Mouse (Mus musculus) limb, embryonic 12.5 days (tissue): Measurements from ENCODE around the gene N4bp3. TPM values are rescaled to one million over a fixed set of nuclear protein-coding genes. Genes with fewer than 3 reads are reported as not detected.

Experiments used
- ATAC-seq: fragments of 200-750 bp; cut with Nextera tagmentation; 2 replicates; pipeline ENCODE4 v1.8.0; 2017; ENCODE audit warnings: low read depth, moderate TSS enrichment; ENCODE audit not compliant: insufficient number of reproducible peaks, insufficient read depth, low FRiP score, low TSS enrichment
- H3K27ac ChIP-seq: fragments of 300-500 bp; sonication (generic); 2 replicates; pipeline ENCODE4 v1.5.1; 2016; ENCODE audit warnings: mild to moderate bottlenecking, moderate library complexity
- H3K27me3 ChIP-seq: fragments of 300-500 bp; sonication (generic); 2 replicates; pipeline ENCODE4 v1.6.1; 2016; ENCODE audit warnings: mild to moderate bottlenecking, moderate library complexity
- H3K36me3 ChIP-seq: fragments of 300-500 bp; sonication (generic); 2 replicates; pipeline ENCODE4 v1.6.1; 2016; ENCODE audit warnings: mild to moderate bottlenecking, moderate library complexity
- H3K4me1 ChIP-seq: fragments of 300-500 bp; sonication (generic); replicated peaks from 2 replicates; pipeline ENCODE4 v1.6.1; 2016
- H3K4me2 ChIP-seq: fragments of 300-500 bp; sonication (generic); 2 replicates; pipeline ENCODE4 v1.6.1; 2016; ENCODE audit warnings: mild to moderate bottlenecking, moderate library complexity
- H3K4me3 ChIP-seq: fragments of 300-500 bp; sonication (generic); replicated peaks from 2 replicates; pipeline ENCODE4 v1.5.1; 2016; ENCODE audit warnings: mild to moderate bottlenecking
- H3K9ac ChIP-seq: fragments of 300-500 bp; sonication (generic); replicated peaks from 2 replicates; pipeline ENCODE4 v1.6.1; 2016; ENCODE audit warnings: mild to moderate bottlenecking, moderate library complexity
- H3K9me3 ChIP-seq: fragments of 300-500 bp; sonication (generic); 2 replicates; pipeline ENCODE4 v1.6.1; 2016; ENCODE audit warnings: mild to moderate bottlenecking, moderate library complexity
- WGBS: fragments of 180-500 bp; shearing (Covaris S2); methylation state at CpG from one replicate; pipeline ENCODE4 v1.1.7; 2016; 5-methylcytosine and 5-hydroxymethylcytosine counted together
- polyA plus RNA-seq: library from polyadenylated mRNA; unstranded; fragments of >200 nt; fragmentation: Nextera tagmentation; extraction: Ambion mirVana; gene quantifications from 2 replicates; pipeline ENCODE4 v1.2.1, GENCODE M21; 2016

The N4bp3 gene
- polyA plus RNA-seq, 1 experiment from 2014 or later: 28.0 TPM

DNA sequence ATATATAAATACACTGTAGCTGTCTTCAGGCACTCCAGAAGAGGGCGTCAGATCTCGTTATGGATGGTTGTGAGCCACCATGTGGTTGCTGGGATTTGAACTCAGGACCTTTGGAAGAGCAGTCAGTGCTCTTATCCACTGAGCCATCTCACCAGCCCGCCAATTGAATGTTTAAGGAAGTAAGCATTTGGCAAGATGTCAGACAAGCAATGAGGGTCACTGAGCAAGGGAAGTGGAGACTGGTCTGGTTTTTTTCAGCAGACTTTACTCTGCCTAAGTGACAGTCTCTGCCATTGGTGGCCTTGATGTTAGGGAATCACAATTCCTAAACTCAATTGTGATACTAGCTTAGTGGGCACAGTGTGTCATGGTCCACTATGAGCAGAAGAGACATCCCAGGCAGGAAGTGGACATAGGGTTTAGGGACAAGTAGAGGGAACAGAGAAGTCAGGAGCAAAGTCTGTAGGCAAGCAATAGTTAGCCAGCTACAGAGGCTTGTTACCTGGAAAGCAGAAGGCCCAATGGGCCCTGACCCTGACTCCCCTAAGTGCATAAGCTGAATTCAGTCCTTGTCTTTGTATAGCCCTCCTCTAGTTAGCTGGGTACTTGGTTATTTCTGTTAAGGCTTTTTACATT lies 55.8 kb downstream of the N4bp3 start:
- no peaks in the 10 kb centered on the region for H3K27me3 ChIP-seq
- H3K27ac ChIP-seq: no peak overlapping the region
- WGBS: 83% methylated on average over 3 of the region's 3 CpGs
- H3K4me1 ChIP-seq: no peaks in the 10 kb centered on the region
- H3K9me3 ChIP-seq: no peaks in the 10 kb centered on the region
- no peak for ATAC-seq
- no peak overlapping the region for H3K4me2 ChIP-seq
- no peak overlapping the region for H3K4me3 ChIP-seq
- H3K36me3 ChIP-seq: peaks cover 100% of the 10 kb centered on the region
- H3K9ac ChIP-seq: no peak overlapping the region

- 92% methylated on average over 6 of the region's 6 CpGs for WGBS
- Histone ChIP-seq H3K27ac (no peak overlapping the region), H3K9me3 (0 out of 2 replicates have a peak, but pooled peaks cover 5% of the 10 kb centered on the region), H3K27me3 (no peaks in the 10 kb centered on the region), H3K4me1 (no peaks in the 10 kb centered on the region), H3K4me2 (no peak overlapping the region), H3K4me3 (no peak overlapping the region), H3K36me3 (peaks cover 100% of the 10 kb centered on the region), H3K9ac (no peak overlapping the region)
- no peak for ATAC-seq
These were observed 56.8 kb downstream of the N4bp3 start for GRCm38 (mm10) chr11:51593849-51594248.

- Histone ChIP-seq H3K9ac (no peak overlapping the region), H3K27ac (no peak overlapping the region), H3K4me2 (no peak overlapping the region), H3K4me3 (no peak overlapping the region), H3K9me3 (0 out of 2 replicates have a peak, but pooled peaks cover 6% of the 10 kb centered on the region), H3K27me3 (no peaks in the 10 kb centered on the region), H3K4me1 (no peaks in the 10 kb centered on the region), H3K36me3 (peaks cover 100% of the 10 kb centered on the region)
- no peak for ATAC-seq
- WGBS: 94% methylated on average over 4 of the region's 4 CpGs
These were observed 57.3 kb downstream of the N4bp3 start for GRCm38 (mm10) chr11:51593368-51593767.

Other genes starting within 250 kb of the N4bp3 start
- gene Phykpl, start 66.1 kb downstream of the N4bp3 start, polyA plus RNA-seq: 15.0 and 16.9 TPM in 2 replicates
- gene Hnrnpab, start 44.0 kb downstream of the N4bp3 start, polyA plus RNA-seq: 732 and 757 TPM in 2 replicates
- 145 and 149 TPM in 2 replicates for gene Nhp2, start 31.1 kb downstream of the N4bp3 start, polyA plus RNA-seq
- gene Rmnd5b, start 14.9 kb downstream of the N4bp3 start, polyA plus RNA-seq: 41.5 and 42.6 TPM in 2 replicates
- 2.5 and 3.7 TPM in 2 replicates for gene D930048N14Rik, start 112 bp upstream of the N4bp3 start, polyA plus RNA-seq
- 93.9 and 100 TPM in 2 replicates for gene 0610009B22Rik, start 38.0 kb upstream of the N4bp3 start, polyA plus RNA-seq
- 12.7 and 13.3 TPM in 2 replicates for gene Sec24a, start 112.8 kb upstream of the N4bp3 start, polyA plus RNA-seq
- 84.6 and 89.7 TPM in 2 replicates for gene Sar1b, start 112.8 kb upstream of the N4bp3 start, polyA plus RNA-seq
- gene Jade2, start 206.8 kb upstream of the N4bp3 start, polyA plus RNA-seq: 1.6 TPM in 2 replicates